Mouse (Mus musculus): ENCODE data around the gene Poglut1.
"Not testable (repeated sequence)": the region's sequence is repeated elsewhere in the genome, so short reads cannot be mapped to it uniquely, and the experiment has no call there.

Gene Poglut1

DNA sequence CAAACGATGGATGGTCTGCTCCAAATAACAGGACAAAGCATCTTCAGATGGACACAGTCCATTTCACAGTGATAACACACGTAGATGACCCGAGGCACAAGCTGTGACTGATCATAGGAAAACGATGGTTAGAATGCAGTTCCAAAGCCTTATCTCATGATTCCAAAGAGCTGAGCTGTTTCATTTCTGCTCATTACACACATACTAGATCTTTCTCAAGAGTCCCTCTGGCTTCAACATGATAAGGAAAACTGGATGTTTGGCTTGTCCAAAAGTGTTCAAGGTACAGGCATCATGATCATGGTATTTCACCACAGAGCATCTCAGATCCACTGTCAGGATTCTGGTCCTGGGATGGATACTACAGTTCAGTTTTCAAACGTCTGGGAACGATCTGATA, 23.8 kb downstream of the Poglut1 start:
- DNase-seq = no peak

DNA sequence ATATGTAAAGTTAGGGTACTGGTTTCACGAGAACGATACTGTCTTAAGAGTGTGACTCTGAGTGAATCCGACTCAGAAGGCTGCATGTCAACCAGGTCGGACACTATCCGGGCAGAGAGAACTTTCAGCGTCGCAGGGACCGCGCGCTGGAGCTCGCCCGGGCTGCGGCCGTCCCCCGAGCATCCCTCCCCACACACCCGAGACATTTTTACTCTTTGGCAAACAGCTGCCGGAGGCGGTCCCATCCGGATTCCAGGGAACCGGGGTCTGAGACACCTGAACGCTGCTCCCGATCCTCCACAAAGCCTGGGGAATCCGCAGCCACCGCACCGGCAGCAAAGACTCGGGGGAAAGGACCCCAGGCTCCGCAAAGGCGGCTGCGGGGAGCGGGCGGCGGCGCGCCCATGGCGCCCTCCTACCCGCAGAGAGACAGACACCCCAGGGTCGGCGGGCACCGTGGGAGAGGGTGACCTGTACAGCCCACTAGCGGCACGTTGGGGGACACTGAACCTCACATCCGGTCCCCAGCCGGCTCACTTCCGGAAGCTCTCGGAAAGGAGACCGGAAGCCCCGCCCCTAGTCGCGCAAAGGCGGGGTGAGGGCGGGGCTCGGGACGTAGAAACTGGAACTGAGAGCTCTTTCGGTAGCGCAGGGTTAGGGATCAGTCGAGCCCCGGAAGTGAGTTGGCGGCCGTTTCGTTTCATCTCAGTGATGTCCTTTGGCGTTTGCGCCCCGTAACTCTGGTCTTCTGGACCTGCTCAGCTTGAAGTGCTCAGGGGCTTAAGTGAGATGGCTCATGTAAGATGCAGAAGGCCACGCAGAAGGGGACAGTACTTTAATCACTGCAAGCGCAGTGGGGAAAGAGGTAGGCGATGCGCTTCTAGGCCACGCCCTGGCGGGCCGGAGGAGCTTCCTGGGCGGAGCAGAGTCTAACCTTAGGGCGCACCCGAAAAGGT, 27.7 kb downstream of the Poglut1 start, which contains the start of gene Timmdc1:
TSS of gene Timmdc1 (minus strand) at position 535 of the 956 bp plus-strand sequence.
- DNase-seq = peak; percentile 97

DNA sequence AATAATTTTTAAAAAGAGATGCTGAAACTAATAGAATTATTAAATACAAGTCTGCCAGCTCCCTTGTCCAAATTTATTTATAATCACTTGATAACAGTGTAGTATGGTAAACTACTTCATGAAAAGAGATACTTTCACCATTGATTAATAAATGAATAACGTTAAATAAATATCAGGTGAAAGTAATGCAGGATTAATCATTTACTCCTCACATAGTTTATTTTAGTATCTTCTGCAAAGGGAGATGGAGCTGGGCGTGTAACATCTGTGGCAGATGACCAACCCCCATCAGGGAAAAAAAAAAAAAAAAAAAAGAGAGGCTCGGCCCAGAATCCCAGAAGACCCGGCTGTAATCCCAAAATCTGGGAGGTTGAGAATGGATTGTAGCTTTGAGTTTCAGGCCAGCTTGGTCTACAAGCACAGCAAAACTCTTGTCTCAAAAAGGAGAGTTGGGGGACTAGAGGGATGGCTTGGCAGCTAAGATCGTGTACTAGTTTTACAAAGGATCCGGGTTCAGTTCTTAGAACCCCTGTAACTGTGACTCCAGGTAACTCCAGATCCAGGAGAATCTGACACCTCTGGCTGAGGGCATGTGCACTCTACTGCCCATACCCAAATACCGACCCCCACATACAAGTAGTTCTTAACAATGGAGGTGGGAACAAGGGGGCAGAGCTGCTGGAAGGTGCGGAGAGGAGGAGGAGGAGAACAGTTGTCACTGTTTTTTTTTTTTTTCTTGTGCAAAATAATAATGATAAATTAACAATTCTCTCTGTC, 28.7 kb downstream of the Poglut1 start:
- no peak for DNase-seq

GRCm38 (mm10) chr16:38519140-38519539, 30.9 kb downstream of the Poglut1 start:
- no peak for DNase-seq

GRCm38 (mm10) chr16:38510846-38511245, 39.2 kb downstream of the Poglut1 start:
- DNase-seq = no peak

DNA sequence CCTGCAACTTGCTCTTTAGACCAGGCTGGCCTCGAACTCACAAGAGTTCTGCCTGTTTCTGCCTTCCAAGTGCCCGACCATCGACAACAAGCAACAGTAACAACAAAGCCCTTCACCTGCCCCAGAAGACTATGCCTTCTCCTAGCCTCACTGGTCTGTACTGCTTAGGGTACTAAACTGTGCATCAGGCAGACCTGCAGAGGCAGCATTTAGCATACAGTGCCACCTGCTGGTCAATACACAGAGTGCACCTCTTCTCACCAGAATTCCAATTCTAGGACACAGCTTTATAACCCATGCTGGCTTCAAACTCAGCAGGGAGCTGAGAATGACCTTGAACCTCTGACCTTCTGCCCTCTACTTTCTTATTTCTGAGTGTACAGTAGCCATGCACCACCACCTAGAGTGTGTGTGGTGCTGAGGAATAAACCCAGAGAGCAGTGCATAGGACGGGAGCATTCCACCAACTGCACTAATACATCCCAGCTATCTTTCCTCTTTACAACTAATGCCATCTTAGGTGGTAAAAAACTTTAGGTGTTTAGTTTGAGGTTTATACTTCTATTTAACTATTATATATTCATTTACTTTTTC, 43.9 kb downstream of the Poglut1 start:
- peak; percentile 72 for DNase-seq

GRCm38 (mm10) chr16:38503528-38503927, 46.5 kb downstream of the Poglut1 start:
- DNase-seq = no peak

GRCm38 (mm10) chr16:38502469-38502868, 47.6 kb downstream of the Poglut1 start:
- DNase-seq = no peak

DNA sequence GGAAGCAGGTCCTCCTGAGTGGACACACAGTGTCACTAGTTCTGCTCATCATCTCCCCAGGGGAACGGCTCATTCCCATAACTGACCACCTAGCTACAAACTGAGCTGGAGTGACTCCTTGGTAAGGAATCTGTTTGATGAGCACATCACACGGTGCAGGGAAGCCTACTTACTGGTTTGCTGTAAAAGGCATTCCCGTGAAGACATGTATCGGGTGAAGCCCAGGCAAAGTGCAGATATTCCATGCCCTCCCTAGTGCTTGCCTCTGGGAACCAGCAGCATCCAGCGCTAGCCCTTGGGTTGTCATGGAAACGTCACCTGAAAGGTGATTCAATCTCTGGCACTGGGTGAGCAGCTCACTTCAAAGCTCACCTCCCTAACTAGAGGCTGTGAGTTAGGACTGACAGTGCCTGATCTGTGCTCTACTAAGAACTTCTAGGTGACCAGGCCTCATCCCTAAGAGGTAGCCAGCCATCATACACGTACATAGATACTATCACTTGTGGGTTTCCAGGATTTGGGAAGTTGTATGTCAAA, 53.4 kb downstream of the Poglut1 start:
- no peak for DNase-seq

DNA sequence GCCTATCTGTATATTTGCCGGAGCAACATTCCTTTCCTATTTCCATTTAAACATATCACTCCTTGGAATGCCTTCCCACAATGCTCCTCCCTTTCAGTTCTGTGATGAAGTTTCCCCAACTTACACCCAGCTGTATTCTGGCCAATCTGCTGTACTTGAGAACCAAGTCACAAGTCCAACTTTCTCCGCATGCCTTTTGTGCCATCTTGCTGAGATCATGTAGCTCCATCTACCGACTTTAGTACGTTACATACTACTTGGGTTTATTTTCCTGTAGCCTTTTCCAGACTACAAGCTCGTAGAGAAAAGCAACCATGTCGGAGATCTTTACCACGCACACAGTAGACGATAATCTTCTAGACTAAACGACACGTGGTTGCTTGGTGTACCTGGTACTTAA, 56.2 kb downstream of the Poglut1 start:
- DNase-seq = no peak

DNA sequence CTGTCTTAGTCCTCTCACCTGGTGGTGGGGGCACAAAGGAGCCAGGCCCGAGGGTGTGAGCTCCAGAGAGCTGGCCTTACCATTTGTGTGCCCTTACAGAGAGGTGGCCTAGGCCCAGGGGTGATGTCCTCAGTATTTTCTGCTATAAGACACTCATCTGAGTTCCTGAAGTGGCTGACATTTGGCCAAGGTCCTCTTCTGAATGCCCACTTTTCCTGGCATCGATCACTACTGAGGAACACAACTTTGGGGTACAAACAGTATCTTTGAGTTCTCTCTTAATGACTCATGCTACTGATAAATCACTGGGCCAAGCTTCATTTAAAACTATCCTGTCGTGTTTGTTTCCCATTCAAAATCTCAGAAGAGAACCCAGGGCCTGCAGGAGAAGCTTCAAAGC, 57.5 kb downstream of the Poglut1 start:
- no peak for DNase-seq

GRCm38 (mm10) chr16:38483582-38484309, 66.3 kb downstream of the Poglut1 start:
- peak; percentile 10 for DNase-seq

- peak; percentile 25 for DNase-seq
These were observed 67.1 kb downstream of the Poglut1 start for GRCm38 (mm10) chr16:38482780-38483562.

DNA sequence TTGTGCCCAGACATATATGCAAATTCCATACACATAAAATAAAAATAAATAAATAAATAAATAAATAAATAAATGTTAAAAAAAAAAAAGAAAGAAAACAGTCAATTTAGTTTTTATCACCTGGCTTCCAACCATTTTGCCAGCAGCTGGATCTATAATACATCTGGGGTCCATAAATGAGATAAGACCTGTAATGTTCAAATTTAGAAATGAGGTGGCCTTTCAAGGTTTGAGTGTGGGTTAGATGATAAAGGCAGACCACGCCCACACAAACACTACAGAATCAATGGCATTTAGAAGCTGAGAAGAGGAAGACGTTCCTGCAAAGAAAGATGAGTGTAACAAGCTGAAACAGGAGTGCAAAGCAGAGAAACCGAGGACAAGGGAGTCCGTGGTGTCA, 68.7 kb downstream of the Poglut1 start:
- no peak for DNase-seq

DNA sequence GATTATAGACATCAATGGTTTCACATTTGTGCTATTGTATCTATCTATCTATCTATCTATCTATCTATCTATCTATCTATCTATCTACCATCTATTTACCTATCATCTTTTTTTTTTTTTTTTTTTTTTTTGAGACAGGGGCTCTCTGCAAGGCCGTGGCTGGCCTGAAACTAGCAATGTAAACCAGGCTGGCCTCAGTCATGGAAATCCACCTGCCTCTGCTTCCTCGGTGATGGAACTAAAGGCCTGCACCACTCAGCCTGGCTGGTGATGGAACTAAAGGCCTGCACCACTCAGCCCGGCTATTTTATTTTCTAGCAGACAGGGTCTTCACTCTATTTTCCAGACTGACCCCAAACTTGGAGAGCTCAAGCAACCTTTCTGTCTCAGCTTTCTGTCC, 71.8 kb downstream of the Poglut1 start:
- DNase-seq = no peak

GRCm38 (mm10) chr16:38477241-38477608, 72.8 kb downstream of the Poglut1 start:
- DNase-seq = not testable (repeated sequence)

DNA sequence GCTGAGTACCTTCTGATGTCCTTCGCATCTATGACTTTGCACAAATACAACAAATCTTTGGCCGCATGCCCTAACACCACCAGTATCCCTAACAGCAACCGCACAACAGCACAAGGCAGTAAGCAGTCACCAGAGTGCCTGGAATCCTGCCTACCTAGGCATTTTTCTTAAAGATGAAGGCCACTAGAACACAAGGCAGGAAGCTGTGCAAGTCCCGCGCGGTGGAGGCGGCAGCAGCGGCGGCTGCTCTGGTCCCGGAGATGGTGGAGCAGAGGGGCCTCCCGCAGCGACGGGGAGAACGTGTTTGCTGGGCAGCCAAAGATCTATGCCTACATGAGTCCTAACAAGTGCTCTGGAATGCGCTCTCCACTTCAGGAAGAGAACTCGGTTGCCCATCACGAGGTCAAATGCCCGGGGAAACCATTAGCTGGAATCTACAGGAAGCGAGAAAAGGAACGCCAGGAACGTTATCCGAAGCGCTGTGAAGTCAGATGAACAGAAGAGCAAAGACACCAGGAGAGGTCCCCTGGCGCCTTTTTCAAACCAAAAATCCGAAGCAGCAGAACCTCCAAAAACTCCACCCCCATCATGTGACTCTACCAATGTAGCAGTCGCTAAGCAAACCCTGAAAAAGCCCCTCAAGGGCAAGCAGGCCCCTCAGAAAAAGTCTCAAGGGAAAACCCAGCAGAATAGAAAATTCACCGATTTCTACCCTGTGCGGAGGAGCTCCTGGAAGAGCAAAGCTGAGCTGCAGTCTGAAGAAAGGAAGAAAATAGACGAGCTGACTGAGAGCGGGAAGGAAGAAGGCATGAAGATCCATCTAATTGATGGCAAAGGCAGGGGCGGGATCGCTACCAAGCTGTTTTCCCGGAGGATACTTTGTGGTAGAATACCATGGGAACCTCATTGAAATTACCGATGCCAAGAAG, 73.5 kb downstream of the Poglut1 start:
- peak; percentile 49 for DNase-seq

DNA sequence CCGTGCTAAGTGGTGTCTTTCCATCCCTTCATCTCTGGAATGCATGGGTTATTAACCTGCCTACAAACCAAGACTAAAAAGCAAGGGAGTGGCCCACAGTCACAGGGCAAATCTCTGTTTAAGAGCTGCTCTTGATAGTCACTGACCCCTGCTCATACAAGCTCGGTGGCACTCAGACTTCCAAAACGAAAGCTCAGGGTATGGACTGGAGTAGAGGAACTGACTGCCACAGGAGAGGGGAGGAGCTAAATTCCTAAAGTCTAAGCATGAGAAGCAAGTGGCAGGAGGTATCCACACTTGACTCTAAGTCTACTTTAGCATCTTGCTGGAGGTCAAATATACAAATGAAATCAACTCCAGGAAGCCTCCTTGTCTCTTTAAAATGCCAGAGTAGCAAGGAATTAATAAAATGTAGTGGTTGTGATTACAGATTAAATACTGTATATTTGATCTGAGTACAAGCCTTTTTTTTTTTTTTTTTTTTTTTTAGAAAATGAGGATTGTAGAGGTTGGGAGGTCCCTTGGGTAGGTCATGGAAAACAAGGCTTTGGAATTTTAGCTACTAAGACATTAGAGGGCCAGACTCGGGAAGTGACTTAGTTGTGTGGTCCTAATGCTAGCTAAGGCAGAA, 74.3 kb downstream of the Poglut1 start:
- DNase-seq = no peak
